Mouse (Mus musculus) cortical plate, adult 2 months (tissue): ENCODE measurements around the gene Ugt1a8. TPM values are rescaled to one million over a fixed set of nuclear protein-coding genes. Genes with fewer than 3 reads are reported as not detected.
"Not testable (repeated sequence)": the region's sequence is repeated elsewhere in the genome, so short reads cannot be mapped to it uniquely, and the experiment has no call there.

ENCODE experiments used
- H3K27ac ChIP-seq: fragments of 200-500 bp; 2 replicates; pipeline ENCODE4 v1.5.1; 2012; ENCODE audit warnings: low read length, control low read depth, inconsistent platforms; ENCODE audit not compliant: insufficient read depth
- H3K4me1 ChIP-seq: fragments of 200-500 bp; 2 replicates; pipeline ENCODE4 v1.6.1; 2011; ENCODE audit warnings: low read length; ENCODE audit not compliant: control insufficient read depth, insufficient read depth
- H3K4me3 ChIP-seq: fragments of 200-500 bp; 2 replicates; pipeline ENCODE4 v1.5.1; 2011; ENCODE audit warnings: mild to moderate bottlenecking, low read length, control low read depth; ENCODE audit not compliant: insufficient read depth
- CTCF ChIP-seq: fragments of 200-500 bp; IDR thresholded peaks from 2 replicates; pipeline ENCODE4 v1.5.1; 2011; ENCODE audit warnings: mild to moderate bottlenecking, control low read depth, low read length; ENCODE audit not compliant: insufficient read depth; ENCODE audit errors: extremely low read depth
- POLR2A ChIP-seq: fragments of 200-500 bp; IDR thresholded peaks from 2 replicates; pipeline ENCODE4 v1.6.1; 2011; ENCODE audit warnings: mild to moderate bottlenecking, low read length, control low read depth; ENCODE audit not compliant: insufficient read depth; ENCODE audit errors: extremely low read depth
- polyA plus RNA-seq: library from polyadenylated mRNA; depleted of rRNA; stranded (reverse); fragments of >200 nt; gene quantifications from 2 replicates; pipeline ENCODE4 v1.2.3, GENCODE M21; 2012

Gene Ugt1a8
- polyA plus RNA-seq, 1 experiment = not detected

GRCm38 (mm10) chr1:88121521-88121920 lies 33.9 kb downstream of the Ugt1a8 start:
- not testable (repeated sequence) for H3K27ac ChIP-seq

GRCm38 (mm10) chr1:88125827-88126360 lies 38.3 kb downstream of the Ugt1a8 start:
- not testable (repeated sequence) for H3K4me3 ChIP-seq, H3K27ac ChIP-seq

More at GRCm38 (mm10) chr1:88121521-88121920, 33.9 kb downstream of the Ugt1a8 start:
- H3K4me3 ChIP-seq, H3K4me1 ChIP-seq: not testable (repeated sequence)

GRCm38 (mm10) chr1:88129091-88129490 lies 41.5 kb downstream of the Ugt1a8 start:
- not testable (repeated sequence) for H3K4me1 ChIP-seq, H3K27ac ChIP-seq, H3K4me3 ChIP-seq

More at GRCm38 (mm10) chr1:88125827-88126360, 38.3 kb downstream of the Ugt1a8 start:
- H3K4me1 ChIP-seq = not testable (repeated sequence)

GRCm38 (mm10) chr1:88130223-88130622 lies 42.6 kb downstream of the Ugt1a8 start:
- not testable (repeated sequence) for H3K4me3 ChIP-seq, H3K4me1 ChIP-seq, H3K27ac ChIP-seq

GRCm38 (mm10) chr1:88133908-88134456 lies 46.4 kb downstream of the Ugt1a8 start:
- TF ChIP-seq CTCF (no peak), POLR2A (no peak)
- Histone ChIP-seq H3K27ac (no peak overlapping the region), H3K4me3 (no peak overlapping the region), H3K4me1 (no peaks in the 10 kb centered on the region)

GRCm38 (mm10) chr1:88134457-88135011 lies 46.9 kb downstream of the Ugt1a8 start, which contains the start of gene Ugt1a6a:
Gene Ugt1a6a, plus strand, starts transcription at chr1:88134809.
- not testable (repeated sequence) for H3K4me1 ChIP-seq, H3K4me3 ChIP-seq, H3K27ac ChIP-seq

- not testable (repeated sequence) for H3K4me1 ChIP-seq, H3K4me3 ChIP-seq, H3K27ac ChIP-seq
Measured at GRCm38 (mm10) chr1:88135229-88135904, 47.8 kb downstream of the Ugt1a8 start.

- no peaks in the 10 kb centered on the region for H3K4me1 ChIP-seq
- no peak overlapping the region for H3K27ac ChIP-seq
- TF ChIP-seq POLR2A (no peak), CTCF (no peak)
- no peak overlapping the region for H3K4me3 ChIP-seq
Measured at GRCm38 (mm10) chr1:88136646-88137045, 49.0 kb downstream of the Ugt1a8 start.

- TF ChIP-seq POLR2A = no peak
- TF ChIP-seq CTCF = no peak
Measured at GRCm38 (mm10) chr1:88137264-88137663, 49.7 kb downstream of the Ugt1a8 start.

GRCm38 (mm10) chr1:88138145-88138544 lies 50.5 kb downstream of the Ugt1a8 start:
- TF ChIP-seq CTCF (no peak), POLR2A (no peak)
- H3K4me3 ChIP-seq = no peak overlapping the region
- no peak overlapping the region for H3K27ac ChIP-seq
- H3K4me1 ChIP-seq = no peaks in the 10 kb centered on the region

More at GRCm38 (mm10) chr1:88137264-88137663, 49.7 kb downstream of the Ugt1a8 start:
- Histone ChIP-seq H3K27ac (no peak overlapping the region), H3K4me1 (no peaks in the 10 kb centered on the region), H3K4me3 (no peak overlapping the region)

- H3K4me3 ChIP-seq, H3K4me1 ChIP-seq: not testable (repeated sequence)
Measured at GRCm38 (mm10) chr1:88140492-88140891, 52.9 kb downstream of the Ugt1a8 start.

More at GRCm38 (mm10) chr1:88140492-88140891, 52.9 kb downstream of the Ugt1a8 start:
- H3K27ac ChIP-seq = not testable (repeated sequence)
